Mouse (Mus musculus) testis, adult 2 months (tissue): ENCODE measurements around the gene Myt1.

Experiments
- CTCF ChIP-seq: fragments of 200-500 bp; IDR thresholded peaks from 2 replicates; pipeline ENCODE4 v1.5.1; 2012; ENCODE audit warnings: low read depth, mild to moderate bottlenecking, inconsistent platforms, low read length, moderate library complexity; ENCODE audit not compliant: control insufficient read depth, insufficient read depth, insufficient replicate concordance
- POLR2A ChIP-seq: fragments of 200-500 bp; IDR thresholded peaks from 2 replicates; pipeline ENCODE4 v1.6.1; 2012; ENCODE audit warnings: low read depth, mild to moderate bottlenecking, inconsistent platforms, low read length, moderate library complexity; ENCODE audit not compliant: control insufficient read depth

- TF ChIP-seq CTCF (no peak), POLR2A (peak; percentile 94)
Measured at GRCm38 (mm10) chr2:181863791-181864535, 100.8 kb downstream of the Myt1 start, which contains the start of gene Polr3k.
